Mouse (Mus musculus) liver, adult 2 months (tissue): Measurements from ENCODE around the gene Abca7.

Experiments
- CTCF ChIP-seq: fragments of 200-500 bp; IDR thresholded peaks from 2 replicates; pipeline ENCODE4 v1.5.1; 2011; ENCODE audit warnings: low read depth, low read length, control low read depth
- POLR2A ChIP-seq: fragments of 200-500 bp; IDR thresholded peaks from 2 replicates; pipeline ENCODE4 v1.6.1; 2011; ENCODE audit warnings: low read length, control low read depth; ENCODE audit not compliant: insufficient read depth; ENCODE audit errors: extremely low read depth

DNA sequence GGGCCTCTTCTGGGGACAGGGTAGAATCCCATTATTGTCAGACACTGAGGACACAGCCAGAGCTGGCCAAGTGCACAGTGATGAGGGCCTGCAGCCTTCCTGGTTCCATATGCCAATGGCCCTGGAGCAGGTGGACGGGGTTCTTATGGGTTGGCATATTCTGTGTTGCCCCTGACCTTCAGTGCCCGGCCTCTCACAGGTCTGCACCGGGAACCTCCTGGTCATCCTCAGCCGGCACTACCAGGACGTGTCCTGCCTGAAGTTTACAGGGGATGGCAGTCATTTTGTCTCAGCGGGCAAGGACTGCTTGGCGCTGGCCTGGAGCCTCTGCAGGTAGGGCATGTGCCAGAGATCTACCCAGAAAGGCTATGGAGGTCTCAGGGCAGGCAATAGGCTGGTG, 31.6 kb upstream of the Abca7 start:
- TF ChIP-seq CTCF = no peak
- TF ChIP-seq POLR2A = no peak
